Mouse (Mus musculus) midbrain, embryonic 15.5 days (tissue): ENCODE data around the gene Nle1. TPM values are rescaled to one million over a fixed set of nuclear protein-coding genes. Genes with fewer than 3 reads are reported as not detected.

Source experiments
- ATAC-seq: fragments of 200-750 bp; cut with Nextera tagmentation; replicated peaks from 2 replicates; pipeline ENCODE4 v1.8.0; 2017; ENCODE audit warnings: moderate TSS enrichment
- H3K27ac ChIP-seq: fragments of 300-500 bp; sonication (generic); 2 replicates; pipeline ENCODE4 v1.5.1; 2015; ENCODE audit warnings: mild to moderate bottlenecking, inconsistent platforms
- H3K27me3 ChIP-seq: fragments of 300-500 bp; sonication (generic); replicated peaks from 2 replicates; pipeline ENCODE4 v1.6.1; 2015; ENCODE audit warnings: inconsistent platforms
- H3K36me3 ChIP-seq: fragments of 300-500 bp; sonication (generic); replicated peaks from 2 replicates; pipeline ENCODE4 v1.6.1; 2015; ENCODE audit warnings: inconsistent platforms
- H3K4me1 ChIP-seq: fragments of 300-500 bp; sonication (generic); 2 replicates; pipeline ENCODE4 v1.6.1; 2015; ENCODE audit warnings: inconsistent platforms
- H3K4me2 ChIP-seq: fragments of 300-500 bp; sonication (generic); 2 replicates; pipeline ENCODE4 v1.6.1; 2015; ENCODE audit warnings: inconsistent platforms, mild to moderate bottlenecking, moderate library complexity
- H3K4me3 ChIP-seq: fragments of 300-500 bp; sonication (generic); 2 replicates; pipeline ENCODE4 v1.5.1; 2015; ENCODE audit warnings: mild to moderate bottlenecking, inconsistent platforms
- H3K9ac ChIP-seq: fragments of 300-500 bp; sonication (generic); 2 replicates; pipeline ENCODE4 v1.6.1; 2015; ENCODE audit warnings: mild to moderate bottlenecking, inconsistent platforms
- H3K9me3 ChIP-seq: fragments of 300-500 bp; sonication (generic); 2 replicates; pipeline ENCODE4 v1.6.1; 2016; ENCODE audit warnings: inconsistent platforms
- WGBS: fragments of 180-500 bp; shearing (Covaris S2); methylation state at CpG from one replicate; pipeline ENCODE4 v1.1.7; 2015; ENCODE audit warnings: mixed read lengths; 5-methylcytosine and 5-hydroxymethylcytosine counted together
- polyA plus RNA-seq: library from polyadenylated mRNA; unstranded; fragments of >200 nt; fragmentation: Nextera tagmentation; extraction: Ambion mirVana; gene quantifications from 2 replicates; pipeline ENCODE4 v1.2.1, GENCODE M21; 2015

The Nle1 gene
- polyA plus RNA-seq, 1 experiment from 2014 or later = 36.8 TPM

DNA sequence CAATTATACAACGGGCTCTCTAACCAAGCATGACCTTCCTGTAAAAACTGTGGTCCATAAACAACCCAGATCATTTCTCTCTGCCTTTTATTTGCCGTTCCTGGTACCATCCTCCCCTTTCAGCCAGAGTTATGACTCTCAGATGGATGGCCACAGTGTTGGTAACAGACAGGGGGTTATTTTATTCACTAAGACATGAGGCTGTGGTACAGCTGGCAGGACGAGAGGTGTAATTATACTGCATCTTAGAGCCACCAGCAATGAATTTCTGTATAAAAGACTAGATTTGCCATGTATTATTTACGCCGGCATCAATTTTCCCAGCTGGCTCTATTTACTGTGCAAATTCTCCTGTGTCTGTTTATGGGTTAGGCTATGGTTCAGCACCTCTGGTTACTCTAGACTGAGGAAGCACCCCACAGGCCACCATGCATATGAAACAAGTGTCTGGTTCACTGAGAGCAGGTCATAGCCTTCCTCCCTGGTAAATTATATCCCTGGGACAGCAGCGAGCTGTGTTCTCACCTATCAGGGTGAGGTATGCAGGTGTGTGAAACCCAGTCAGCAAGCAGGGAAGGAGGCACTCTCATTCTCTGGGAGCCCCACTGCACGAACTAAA is 30.4 kb downstream of the Nle1 start:
- Histone ChIP-seq H3K4me3 (no peak overlapping the region), H3K9ac (no peak overlapping the region), H3K27me3 (no peaks in the 10 kb centered on the region), H3K9me3 (no peaks in the 10 kb centered on the region), H3K36me3 (no peaks in the 10 kb centered on the region; the same call in 1 of the 2 replicates), H3K4me1 (no peaks in the 10 kb centered on the region), H3K4me2 (no peak overlapping the region), H3K27ac (no peak overlapping the region)
- 85% methylated on average over 7 of the region's 7 CpGs for WGBS
- no peak for ATAC-seq

- Histone ChIP-seq H3K9ac (no peak overlapping the region), H3K4me1 (peaks cover 3% of the 10 kb centered on the region; the same call in 1 of the 2 replicates), H3K9me3 (no peaks in the 10 kb centered on the region), H3K27ac (no peak overlapping the region), H3K4me3 (no peak overlapping the region), H3K4me2 (no peak overlapping the region), H3K27me3 (no peaks in the 10 kb centered on the region), H3K36me3 (no peaks in the 10 kb centered on the region; the same call in 1 of the 2 replicates)
- ATAC-seq = no peak
- 91% methylated on average over 5 of the region's 5 CpGs for WGBS
Observed at GRCm38 (mm10) chr11:82875631-82876030, 32.6 kb downstream of the Nle1 start.

DNA sequence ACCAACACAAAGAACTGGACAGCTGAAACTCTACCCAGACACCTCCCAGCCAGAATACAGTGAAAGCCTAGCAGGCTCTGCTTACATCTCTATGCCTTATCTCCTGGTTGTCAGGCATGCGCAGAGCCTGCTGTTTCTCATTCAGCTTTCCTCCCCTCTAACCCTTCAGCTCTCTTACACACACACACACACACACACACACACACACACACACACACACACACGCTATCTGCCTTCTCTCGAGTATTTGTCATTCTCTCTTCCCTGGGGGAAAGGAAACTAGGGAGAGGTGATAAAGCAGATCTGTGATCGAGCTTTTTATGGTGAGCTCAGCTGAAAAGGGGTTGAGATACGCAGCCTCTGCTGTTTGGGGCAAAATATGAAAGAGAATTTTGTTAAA is 33.3 kb downstream of the Nle1 start:
- H3K9me3 ChIP-seq = no peaks in the 10 kb centered on the region
- H3K4me2 ChIP-seq = no peak overlapping the region
- H3K4me3 ChIP-seq = no peak overlapping the region
- ATAC-seq = no peak
- H3K27ac ChIP-seq = no peak overlapping the region
- no peaks in the 10 kb centered on the region; the same call in 1 of the 2 replicates for H3K36me3 ChIP-seq
- 80% methylated on average over 4 of the region's 5 CpGs for WGBS
- no peak overlapping the region for H3K9ac ChIP-seq
- H3K27me3 ChIP-seq = no peaks in the 10 kb centered on the region
- H3K4me1 ChIP-seq = peaks cover 8% of the 10 kb centered on the region; the same call in 1 of the 2 replicates

GRCm38 (mm10) chr11:82871031-82871446 is 37.2 kb downstream of the Nle1 start, which contains the start of gene Rffl:
Gene Rffl (minus strand): TSS chr11:82871210.
- peak; percentile 97 for ATAC-seq
- peak within 1 kb of the TSS; percentile 77 for H3K9ac ChIP-seq
- no peaks in the 10 kb centered on the region for H3K36me3 ChIP-seq

DNA sequence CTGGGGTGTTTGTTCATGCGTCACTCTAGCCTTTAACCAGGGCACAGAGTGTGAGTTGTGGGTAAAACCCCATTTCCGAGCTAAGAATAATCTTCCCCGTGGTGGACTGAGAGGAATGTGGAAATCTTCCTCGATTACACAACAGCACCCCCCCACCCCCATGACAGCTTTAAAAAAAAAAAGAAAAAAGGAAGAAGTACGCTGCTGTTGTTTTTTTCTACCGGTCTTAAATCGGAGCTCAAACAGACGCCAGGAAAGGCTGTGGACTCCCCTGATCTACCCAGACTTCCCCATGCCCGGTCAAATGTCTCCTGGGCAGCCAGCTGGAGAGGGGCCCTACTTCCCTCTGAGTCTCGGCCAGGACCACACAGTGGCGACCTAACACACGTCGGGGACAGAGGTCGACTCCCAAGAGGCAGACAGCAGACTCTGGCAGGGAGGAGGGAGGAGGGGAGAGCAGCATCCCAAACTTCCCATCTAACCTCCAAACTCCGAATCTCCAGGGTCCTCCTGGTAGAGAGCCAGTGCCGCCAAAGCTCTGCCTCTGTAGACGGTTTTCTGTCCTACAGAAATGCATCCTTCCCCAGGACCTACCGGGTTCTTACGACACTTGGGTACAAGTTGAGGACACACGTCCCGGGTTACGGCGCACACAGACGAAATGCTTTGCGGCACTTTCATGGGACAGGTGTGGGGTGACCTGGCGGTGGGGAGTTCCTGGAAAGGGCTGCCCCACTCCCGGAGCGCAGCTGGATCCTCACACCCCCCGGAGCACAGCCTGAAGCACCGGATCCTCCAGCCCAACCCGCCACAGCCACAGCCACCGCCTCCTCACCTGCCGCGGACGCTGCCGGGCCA is 37.8 kb downstream of the Nle1 start:
- Histone ChIP-seq H3K27ac (0 out of 2 replicates have a peak overlapping the region, but pooled peaks have one; percentile 29), H3K4me1 (peaks cover 8% of the 10 kb centered on the region; the same call in 1 of the 2 replicates), H3K36me3 (no peaks in the 10 kb centered on the region), H3K9me3 (no peaks in the 10 kb centered on the region), H3K4me3 (peak overlapping the region; percentile 86), H3K27me3 (no peaks in the 10 kb centered on the region), H3K4me2 (peak overlapping the region; percentile 89), H3K9ac (peak overlapping the region; percentile 77)
- 5% methylated on average over 36 of the region's 36 CpGs for WGBS
- ATAC-seq = peak; percentile 38

More at GRCm38 (mm10) chr11:82871031-82871446, 37.2 kb downstream of the Nle1 start, which contains the start of gene Rffl:
- no peaks in the 10 kb centered on the region for H3K9me3 ChIP-seq
- H3K4me1 ChIP-seq = peaks cover 8% of the 10 kb centered on the region; the same call in 1 of the 2 replicates
- no peaks in the 10 kb centered on the region for H3K27me3 ChIP-seq
- H3K27ac ChIP-seq = 0 out of 2 replicates have a peak within 1 kb of the TSS, but pooled peaks have one; percentile 29
- H3K4me2 ChIP-seq = peak within 1 kb of the TSS; percentile 89
- H3K4me3 ChIP-seq = peak within 1 kb of the TSS; percentile 86
- WGBS = under 1% methylated on average over 40 of the region's 43 CpGs

DNA sequence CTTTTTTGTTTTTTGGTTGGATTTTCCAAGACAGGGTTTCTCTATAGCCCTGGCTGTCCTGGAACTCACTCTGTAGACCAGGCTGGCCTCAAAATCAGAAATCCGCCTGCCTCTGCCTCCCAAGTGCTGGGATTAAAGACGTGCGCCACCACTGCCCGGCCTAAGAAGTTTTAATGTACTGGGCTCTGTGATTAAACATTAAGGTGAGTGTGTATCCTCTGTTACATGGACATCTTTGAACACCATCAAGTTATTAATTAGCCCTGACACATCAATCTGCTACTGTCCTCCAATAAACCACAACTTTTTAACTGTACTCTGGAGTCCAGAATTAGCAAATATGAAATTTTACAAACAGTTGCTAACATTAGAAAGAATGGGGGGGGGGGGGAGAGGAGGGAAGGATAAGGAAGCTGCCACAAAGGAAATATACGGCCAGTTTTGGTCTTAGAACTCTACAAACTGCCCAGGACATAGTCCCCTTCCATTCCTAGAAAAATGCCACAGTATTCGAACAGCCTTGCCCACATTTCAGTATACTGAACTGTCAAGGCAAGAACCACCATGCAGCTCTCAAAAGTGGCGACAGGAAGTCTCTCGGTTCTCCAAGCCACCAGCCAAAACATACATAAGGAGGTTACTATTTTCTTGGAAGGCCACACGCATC is 38.6 kb downstream of the Nle1 start:
- Histone ChIP-seq H3K4me3 (peak overlapping the region; percentile 86; the same call in 1 of the 2 replicates), H3K9ac (no peak overlapping the region), H3K36me3 (no peaks in the 10 kb centered on the region), H3K4me2 (0 out of 2 replicates have a peak overlapping the region, but pooled peaks have one; percentile 89), H3K4me1 (peaks cover 8% of the 10 kb centered on the region; the same call in 1 of the 2 replicates), H3K27me3 (no peaks in the 10 kb centered on the region), H3K27ac (no peak overlapping the region), H3K9me3 (no peaks in the 10 kb centered on the region)
- WGBS = 74% methylated on average over 9 of the region's 9 CpGs
- no peak for ATAC-seq

GRCm38 (mm10) chr11:82867956-82868355 is 40.3 kb downstream of the Nle1 start:
- Histone ChIP-seq H3K9me3 (no peaks in the 10 kb centered on the region), H3K27ac (no peak overlapping the region), H3K9ac (no peak overlapping the region), H3K36me3 (no peaks in the 10 kb centered on the region), H3K4me3 (no peak overlapping the region), H3K4me2 (no peak overlapping the region), H3K4me1 (peaks cover 15% of the 10 kb centered on the region; the same call in 1 of the 2 replicates), H3K27me3 (no peaks in the 10 kb centered on the region)
- WGBS = 66% methylated on average over 5 of the region's 5 CpGs
- no peak for ATAC-seq

GRCm38 (mm10) chr11:82866850-82867564 is 41.2 kb downstream of the Nle1 start:
- 34% methylated on average over 7 of the region's 7 CpGs for WGBS
- H3K27ac ChIP-seq = no peak overlapping the region
- no peak overlapping the region for H3K4me3 ChIP-seq
- no peak for ATAC-seq
- no peaks in the 10 kb centered on the region for H3K27me3 ChIP-seq
- H3K9me3 ChIP-seq = no peaks in the 10 kb centered on the region
- no peaks in the 10 kb centered on the region for H3K36me3 ChIP-seq
- H3K4me2 ChIP-seq = no peak overlapping the region
- no peak overlapping the region for H3K9ac ChIP-seq
- peaks cover 18% of the 10 kb centered on the region; the same call in 1 of the 2 replicates for H3K4me1 ChIP-seq

DNA sequence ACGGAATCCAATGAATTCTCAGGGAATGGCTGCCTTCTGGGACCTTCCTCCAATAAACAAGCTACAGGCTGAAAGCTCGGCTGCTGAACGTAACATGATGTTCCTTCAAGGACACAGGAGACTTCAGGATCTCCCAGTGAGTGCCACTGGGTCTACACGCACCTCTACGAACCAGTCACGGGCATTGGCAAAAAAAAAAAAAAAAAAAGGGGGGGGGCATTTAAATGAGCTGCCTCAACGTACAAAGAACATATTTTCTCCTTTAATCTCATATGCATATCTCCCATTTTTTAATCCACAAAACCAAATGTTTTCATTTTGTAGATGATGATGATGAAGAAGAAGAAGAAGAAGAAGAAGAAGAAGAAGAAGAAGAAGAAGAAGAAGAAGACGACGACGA is 42.3 kb downstream of the Nle1 start:
- no peak overlapping the region for H3K27ac ChIP-seq
- 82% methylated on average over 10 of the region's 10 CpGs for WGBS
- H3K4me3 ChIP-seq = no peak overlapping the region
- H3K4me1 ChIP-seq = peaks cover 24% of the 10 kb centered on the region; the same call in 1 of the 2 replicates
- no peaks in the 10 kb centered on the region for H3K9me3 ChIP-seq
- no peak overlapping the region for H3K9ac ChIP-seq
- no peaks in the 10 kb centered on the region for H3K27me3 ChIP-seq
- no peak overlapping the region for H3K4me2 ChIP-seq
- H3K36me3 ChIP-seq = no peaks in the 10 kb centered on the region
- no peak for ATAC-seq

DNA sequence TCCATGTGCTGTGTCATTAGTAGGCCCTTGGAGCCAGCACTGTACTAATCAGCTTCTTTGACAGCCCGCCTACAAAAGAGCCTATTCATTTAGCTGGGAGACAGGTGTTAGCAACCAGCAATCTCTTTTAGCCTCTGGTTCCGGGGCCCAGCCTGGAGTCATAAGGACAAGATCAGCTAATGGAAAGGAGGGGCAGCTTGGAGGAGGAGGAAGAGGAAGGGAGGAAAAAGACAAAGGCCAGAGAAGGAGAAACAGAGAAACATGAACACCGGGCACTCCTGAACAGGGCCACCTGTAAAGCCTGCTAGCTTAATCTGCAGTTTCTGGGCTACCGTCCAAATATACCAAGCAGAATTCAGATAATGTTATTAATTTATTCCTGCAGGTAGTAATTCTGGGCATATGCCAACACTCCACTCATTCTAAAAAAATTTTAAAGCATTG is 44.7 kb downstream of the Nle1 start:
- 39% methylated on average over 4 of the region's 4 CpGs for WGBS
- H3K27ac ChIP-seq = no peak overlapping the region; the same call in 1 of the 2 replicates
- no peak for ATAC-seq

DNA sequence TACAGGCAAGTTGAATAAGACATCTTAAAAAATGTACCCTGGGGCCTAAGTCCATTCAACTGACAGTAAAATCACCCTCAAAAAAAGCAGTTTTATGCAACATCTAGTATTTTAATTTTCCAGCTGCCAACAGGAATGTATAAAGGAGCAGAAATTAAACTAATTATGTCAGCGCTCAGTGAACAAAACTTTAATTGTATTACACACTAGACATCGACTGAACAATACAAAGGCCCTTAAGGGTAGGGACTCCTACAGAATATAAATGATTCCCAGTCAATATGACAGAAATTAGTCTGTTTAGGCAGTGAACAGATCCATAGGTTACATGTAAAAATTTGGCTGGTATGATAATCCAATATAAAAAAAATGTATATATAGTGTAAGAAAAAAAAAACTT is 45.2 kb downstream of the Nle1 start:
- 38% methylated on average over 2 of the region's 2 CpGs for WGBS
- Histone ChIP-seq H3K4me1 (peaks cover 16% of the 10 kb centered on the region; the same call in 1 of the 2 replicates), H3K9ac (no peak overlapping the region), H3K27ac (no peak overlapping the region), H3K36me3 (no peaks in the 10 kb centered on the region), H3K27me3 (no peaks in the 10 kb centered on the region), H3K9me3 (no peaks in the 10 kb centered on the region), H3K4me3 (no peak overlapping the region), H3K4me2 (no peak overlapping the region)
- ATAC-seq = no peak

More for the DNA sequence above, 44.7 kb downstream of the Nle1 start:
- H3K27me3 ChIP-seq = no peaks in the 10 kb centered on the region
- H3K4me2 ChIP-seq = no peak overlapping the region
- H3K9ac ChIP-seq = no peak overlapping the region
- H3K36me3 ChIP-seq = no peaks in the 10 kb centered on the region
- H3K9me3 ChIP-seq = no peaks in the 10 kb centered on the region
- H3K4me3 ChIP-seq = no peak overlapping the region
- H3K4me1 ChIP-seq = peaks cover 16% of the 10 kb centered on the region; the same call in 1 of the 2 replicates
